Mouse (Mus musculus) adrenal gland, adult (tissue): ENCODE measurements around the gene Cradd.
A peak's percentile ranks its signal among the peaks of the same experiment; 100 is the strongest.

Experiments
- DNase-seq, 2 experiments: peaks; one replicate each; pipeline ENCODE4 v3.0.0; 2022 to 2023; ENCODE audit warnings: low spot score in 1 of 2; ENCODE audit not compliant: inconsistent age in 2 of 2

The Cradd gene

GRCm38 (mm10) chr10:95248362-95248761 is 75.6 kb downstream of the Cradd start:
- DNase-seq: no peak

GRCm38 (mm10) chr10:95246696-95247095 is 77.2 kb downstream of the Cradd start:
- no peak for DNase-seq

- no peak for DNase-seq
These were observed 78.3 kb downstream of the Cradd start for GRCm38 (mm10) chr10:95245680-95245982.

GRCm38 (mm10) chr10:95244961-95245679 is 78.8 kb downstream of the Cradd start:
- no peak for DNase-seq

- DNase-seq: no peak
These were observed 84.5 kb downstream of the Cradd start for GRCm38 (mm10) chr10:95239196-95240069.

- peak in 1 of 2 experiments; percentile 48 for DNase-seq
These were observed 85.3 kb downstream of the Cradd start for GRCm38 (mm10) chr10:95238667-95239066.

GRCm38 (mm10) chr10:95236226-95236625 is 87.7 kb downstream of the Cradd start:
- peak; percentile 61 to 81 for DNase-seq

GRCm38 (mm10) chr10:95234661-95235060 is 89.3 kb downstream of the Cradd start:
- DNase-seq: no peak

GRCm38 (mm10) chr10:95233044-95233443 is 90.9 kb downstream of the Cradd start:
- no peak for DNase-seq

GRCm38 (mm10) chr10:95232554-95232953 is 91.4 kb downstream of the Cradd start:
- DNase-seq: peak in 1 of 2 experiments; percentile 61

GRCm38 (mm10) chr10:95228192-95228591 is 95.7 kb downstream of the Cradd start:
- no peak for DNase-seq

GRCm38 (mm10) chr10:95227590-95227989 is 96.3 kb downstream of the Cradd start:
- no peak for DNase-seq

GRCm38 (mm10) chr10:95226772-95227171 is 97.2 kb downstream of the Cradd start:
- DNase-seq: no peak

GRCm38 (mm10) chr10:95225006-95225405 is 98.9 kb downstream of the Cradd start:
- no peak for DNase-seq

- no peak for DNase-seq
These were observed 100.7 kb downstream of the Cradd start for GRCm38 (mm10) chr10:95223211-95223610.

- DNase-seq: no peak
These were observed 102.0 kb downstream of the Cradd start for GRCm38 (mm10) chr10:95221914-95222313.

- no peak for DNase-seq
These were observed 103.4 kb downstream of the Cradd start for GRCm38 (mm10) chr10:95220536-95220935.

- peak; percentile 61 to 88 for DNase-seq
These were observed 105.3 kb downstream of the Cradd start for GRCm38 (mm10) chr10:95218683-95219060.

GRCm38 (mm10) chr10:95217956-95218682 is 105.8 kb downstream of the Cradd start:
- DNase-seq: peak in 1 of 2 experiments; percentile 59

GRCm38 (mm10) chr10:95215324-95215723 is 108.6 kb downstream of the Cradd start:
- DNase-seq: peak in 1 of 2 experiments; percentile 47

- no peak for DNase-seq
These were observed 110.1 kb downstream of the Cradd start for GRCm38 (mm10) chr10:95213820-95214219.

GRCm38 (mm10) chr10:95213311-95213710 is 110.6 kb downstream of the Cradd start:
- no peak for DNase-seq
